Mouse (Mus musculus) liver, postnatal 0 days (tissue): ENCODE results near the gene Cryl1. TPM values are rescaled to one million over a fixed set of nuclear protein-coding genes. Genes with fewer than 3 reads are reported as not detected.

Experiments used
- ATAC-seq: fragments of 200-750 bp; cut with Nextera tagmentation; 2 replicates; pipeline ENCODE4 v1.8.0; 2017; ENCODE audit warnings: mild to moderate bottlenecking, moderate library complexity
- DNase-seq: peaks from one replicate; pipeline ENCODE4 v3.0.0-alpha.2; 2016
- H3K27ac ChIP-seq: fragments of 300-500 bp; sonication (generic); 2 replicates; pipeline ENCODE4 v1.5.1; 2014; ENCODE audit warnings: antibody characterized with exemption, moderate library complexity, mild to moderate bottlenecking, low read depth
- H3K27me3 ChIP-seq: fragments of 300-500 bp; sonication (generic); 2 replicates; pipeline ENCODE4 v1.6.1; 2014; ENCODE audit warnings: low read length, control low read depth, mixed read lengths; ENCODE audit not compliant: insufficient read depth
- H3K36me3 ChIP-seq: fragments of 300-500 bp; sonication (generic); replicated peaks from 2 replicates; pipeline ENCODE4 v1.6.1; 2014; ENCODE audit warnings: mild to moderate bottlenecking, control low read depth, low read length, moderate library complexity, mixed read lengths; ENCODE audit not compliant: insufficient read depth
- H3K4me1 ChIP-seq: fragments of 300-500 bp; sonication (generic); 2 replicates; pipeline ENCODE4 v1.6.1; 2014; ENCODE audit warnings: antibody characterized with exemption, mild to moderate bottlenecking, control low read depth; ENCODE audit not compliant: insufficient read depth
- H3K4me2 ChIP-seq: fragments of 300-500 bp; sonication (generic); 2 replicates; pipeline ENCODE4 v1.6.1; 2014; ENCODE audit warnings: low read depth, mild to moderate bottlenecking, low read length, moderate library complexity, mixed read lengths
- H3K4me3 ChIP-seq: fragments of 300-500 bp; sonication (generic); 2 replicates; pipeline ENCODE4 v1.5.1; 2014; ENCODE audit warnings: low read depth, low read length
- H3K9ac ChIP-seq: fragments of 300-500 bp; sonication (generic); replicated peaks from 2 replicates; pipeline ENCODE4 v1.6.1; 2014; ENCODE audit warnings: mild to moderate bottlenecking, moderate library complexity
- H3K9me3 ChIP-seq: fragments of 300-500 bp; sonication (generic); 2 replicates; pipeline ENCODE4 v1.6.1; 2016; ENCODE audit warnings: mild to moderate bottlenecking, control low read depth, low read length, mixed read lengths
- CTCF ChIP-seq: sonication (generic); IDR thresholded peaks from 2 replicates; pipeline ENCODE4 v1.5.1; 2016; ENCODE audit warnings: antibody characterized with exemption, low read depth
- EP300 ChIP-seq: IDR thresholded peaks from 2 replicates; pipeline ENCODE4 v1.6.1; 2016; ENCODE audit warnings: antibody characterized with exemption, low read depth, mild to moderate bottlenecking
- WGBS: fragments of 180-500 bp; shearing (Covaris S2); extraction: QIAGEN DNeasy Blood & Tissue Kit; methylation state at CpG from one replicate; pipeline ENCODE4 v1.1.7; 2014; ENCODE audit not compliant: insufficient replicate concordance; 5-methylcytosine and 5-hydroxymethylcytosine counted together
- polyA plus RNA-seq: library from polyadenylated mRNA; unstranded; fragments of >200 nt; fragmentation: Nextera tagmentation; extraction: Ambion mirVana; gene quantifications from 2 replicates; pipeline ENCODE4 v1.2.1, GENCODE M21; 2015

The Cryl1 gene
- polyA plus RNA-seq, 1 experiment from 2014 or later = 6.7 TPM

DNA sequence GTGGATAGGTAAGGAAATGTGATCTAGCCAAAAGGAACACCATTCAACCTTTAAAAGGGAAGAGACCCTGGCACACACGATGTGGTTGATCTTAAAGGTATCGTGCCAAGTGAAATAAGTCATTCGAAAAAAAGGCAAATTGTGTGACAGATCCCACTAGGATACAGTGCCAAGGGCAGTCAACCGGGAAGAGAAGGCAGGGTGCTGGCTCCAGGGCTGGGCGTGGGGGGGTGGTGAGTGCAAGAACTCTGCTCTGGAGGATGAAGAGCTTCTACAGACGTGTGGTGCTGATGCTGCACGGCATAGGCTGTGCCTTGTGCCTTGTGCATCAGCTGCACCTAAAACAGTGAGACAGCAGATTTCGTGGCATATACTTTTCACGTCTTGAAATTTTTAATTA is 33.0 kb downstream of the Cryl1 start:
- Histone ChIP-seq H3K9ac (no peak overlapping the region), H3K4me1 (no peaks in the 10 kb centered on the region), H3K36me3 (no peaks in the 10 kb centered on the region), H3K27ac (no peak overlapping the region), H3K27me3 (no peaks in the 10 kb centered on the region), H3K4me3 (no peak overlapping the region), H3K4me2 (no peak overlapping the region), H3K9me3 (no peaks in the 10 kb centered on the region)
- TF ChIP-seq EP300 = no peak
- no peak for TF ChIP-seq CTCF
- no peak for ATAC-seq
- no peak for DNase-seq
- 76% methylated on average over 9 of the region's 9 CpGs for WGBS

- 78% methylated on average over 6 of the region's 6 CpGs for WGBS
- no peak overlapping the region for H3K4me3 ChIP-seq
- no peak for ATAC-seq
Measured at GRCm38 (mm10) chr14:57363833-57364232, 34.5 kb downstream of the Cryl1 start.

GRCm38 (mm10) chr14:57362726-57363660 is 35.3 kb downstream of the Cryl1 start:
- DNase-seq (peak; percentile 84), ATAC-seq (peak; percentile 58; the same call in 1 of the 2 replicates)
- TF ChIP-seq CTCF (peak; percentile 86), EP300 (no peak)
- Histone ChIP-seq H3K4me2 (no peak overlapping the region), H3K9me3 (no peaks in the 10 kb centered on the region), H3K9ac (no peak overlapping the region), H3K27me3 (no peaks in the 10 kb centered on the region), H3K4me1 (no peaks in the 10 kb centered on the region), H3K27ac (no peak overlapping the region), H3K4me3 (no peak overlapping the region), H3K36me3 (no peaks in the 10 kb centered on the region)
- WGBS = 25% methylated on average over 24 of the region's 31 CpGs

More at GRCm38 (mm10) chr14:57363833-57364232, 34.5 kb downstream of the Cryl1 start:
- no peaks in the 10 kb centered on the region for H3K4me1 ChIP-seq
- no peaks in the 10 kb centered on the region for H3K27me3 ChIP-seq
- TF ChIP-seq CTCF (no peak), EP300 (no peak)
- H3K9me3 ChIP-seq = no peaks in the 10 kb centered on the region
- no peak overlapping the region for H3K4me2 ChIP-seq
- H3K27ac ChIP-seq = no peak overlapping the region
- H3K36me3 ChIP-seq = no peaks in the 10 kb centered on the region
- no peak for DNase-seq
- no peak overlapping the region for H3K9ac ChIP-seq

DNA sequence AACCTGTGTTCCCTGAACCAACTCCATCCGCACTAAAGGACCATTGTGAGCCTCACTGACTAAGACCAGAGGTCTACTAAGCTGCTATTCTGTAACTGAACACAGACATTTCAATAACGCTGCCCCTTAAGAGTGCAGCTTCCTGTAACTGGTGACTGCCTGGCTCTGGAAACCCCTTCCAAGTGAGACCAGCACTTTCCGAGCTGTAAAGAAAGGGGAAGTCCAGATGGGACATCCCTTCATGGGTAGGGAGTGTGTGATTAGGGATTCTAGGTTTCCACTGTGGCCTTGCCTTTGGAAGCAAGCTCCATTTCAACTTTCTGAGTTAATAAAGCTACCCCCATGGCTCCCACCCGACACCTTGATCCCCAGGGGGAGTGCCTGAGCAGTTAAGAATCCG is 41.3 kb downstream of the Cryl1 start:
- TF ChIP-seq CTCF (no peak), EP300 (no peak)
- H3K9ac ChIP-seq = no peak overlapping the region
- no peak overlapping the region for H3K27ac ChIP-seq
- H3K9me3 ChIP-seq = no peaks in the 10 kb centered on the region
- no peak for ATAC-seq
- H3K27me3 ChIP-seq = no peaks in the 10 kb centered on the region
- 68% methylated on average over 5 of the region's 5 CpGs for WGBS
- no peaks in the 10 kb centered on the region for H3K4me1 ChIP-seq
- no peaks in the 10 kb centered on the region for H3K36me3 ChIP-seq
- H3K4me3 ChIP-seq = no peak overlapping the region
- no peak overlapping the region for H3K4me2 ChIP-seq
- DNase-seq = no peak

DNA sequence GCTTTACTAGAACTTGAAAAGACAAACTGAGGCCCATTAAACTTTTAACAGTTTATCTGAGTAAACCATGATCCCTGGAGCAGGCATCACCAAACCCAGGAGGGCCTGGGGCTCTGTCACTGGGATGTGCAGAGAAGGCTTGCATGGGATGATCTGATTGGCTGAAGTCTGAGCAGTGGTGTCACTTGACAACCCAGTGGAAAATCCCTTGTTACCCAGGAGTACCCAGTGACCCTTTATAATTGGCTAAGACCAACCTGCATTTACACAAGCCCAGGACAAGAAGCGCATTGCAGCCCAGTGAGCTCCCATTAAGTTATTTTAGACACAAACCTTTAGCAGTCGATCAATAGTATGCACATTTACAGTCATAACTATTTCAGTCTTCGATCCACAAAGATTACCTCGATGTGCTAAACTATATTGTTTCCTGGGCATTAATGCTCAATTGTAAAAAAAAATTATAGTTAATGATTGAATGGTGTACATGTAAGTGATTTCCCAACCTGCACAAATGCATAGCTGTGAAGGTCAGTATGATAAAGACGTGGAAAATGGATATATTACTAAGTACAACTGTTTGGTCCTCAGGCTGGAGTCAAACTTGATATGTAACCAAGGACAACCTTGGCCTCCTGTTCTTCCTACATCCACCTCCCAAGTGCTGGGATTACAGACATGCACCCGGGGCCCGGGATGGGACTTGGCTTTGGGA is 46.7 kb downstream of the Cryl1 start:
- Histone ChIP-seq H3K27me3 (no peaks in the 10 kb centered on the region), H3K4me3 (no peak overlapping the region), H3K9me3 (no peaks in the 10 kb centered on the region), H3K9ac (no peak overlapping the region), H3K36me3 (no peaks in the 10 kb centered on the region), H3K27ac (no peak overlapping the region), H3K4me1 (no peaks in the 10 kb centered on the region), H3K4me2 (no peak overlapping the region)
- no peak for TF ChIP-seq EP300
- TF ChIP-seq CTCF = no peak
- DNase-seq (no peak), ATAC-seq (no peak)
- 79% methylated on average over 7 of the region's 7 CpGs for whole genome bisulfite sequencing

- WGBS = 50% methylated on average over 10 of the region's 10 CpGs
- no peak overlapping the region for H3K9ac ChIP-seq
- H3K4me3 ChIP-seq = no peak overlapping the region
- no peaks in the 10 kb centered on the region for H3K9me3 ChIP-seq
- no peaks in the 10 kb centered on the region for H3K4me1 ChIP-seq
- H3K27ac ChIP-seq = no peak overlapping the region
- DNase-seq = no peak
- peak; percentile 23; the same call in 1 of the 2 replicates for ATAC-seq
- no peak overlapping the region for H3K4me2 ChIP-seq
- H3K36me3 ChIP-seq = no peaks in the 10 kb centered on the region
- H3K27me3 ChIP-seq = no peaks in the 10 kb centered on the region
- TF ChIP-seq CTCF = no peak
- TF ChIP-seq EP300 = no peak
Measured at GRCm38 (mm10) chr14:57349955-57350354, 48.4 kb downstream of the Cryl1 start.
